Mouse (Mus musculus) frontal cortex, postnatal 10 days (tissue): ENCODE measurements around the gene Nfatc4.

Experiments used
- DNase-seq, 2 experiments: peaks; one replicate each; pipeline ENCODE4 v3.0.0; 2022; ENCODE audit warnings: low spot score in 2 of 2, mixed read lengths in 1 of 2

The Nfatc4 gene

GRCm38 (mm10) chr14:55853621-55854285 is 30.8 kb downstream of the Nfatc4 start, which contains the start of gene Nynrin:
Gene Nynrin (plus strand): TSS chr14:55854010.
- DNase-seq: peak in 1 of 2 experiments; percentile 61

- no peak for DNase-seq
Measured at GRCm38 (mm10) chr14:55854406-55855100, 31.6 kb downstream of the Nfatc4 start.

- DNase-seq: no peak
Measured at GRCm38 (mm10) chr14:55855101-55855561, 32.2 kb downstream of the Nfatc4 start.

- DNase-seq: no peak
Measured at GRCm38 (mm10) chr14:55857588-55857987, 34.6 kb downstream of the Nfatc4 start.

GRCm38 (mm10) chr14:55862186-55862585 is 39.2 kb downstream of the Nfatc4 start:
- no peak for DNase-seq

- DNase-seq: no peak
Measured at GRCm38 (mm10) chr14:55862970-55863369, 40.0 kb downstream of the Nfatc4 start.

GRCm38 (mm10) chr14:55863773-55864172 is 40.8 kb downstream of the Nfatc4 start:
- peak in 1 of 2 experiments; percentile 53 for DNase-seq

GRCm38 (mm10) chr14:55866962-55867361 is 44.0 kb downstream of the Nfatc4 start:
- no peak for DNase-seq

- DNase-seq: no peak
Measured at GRCm38 (mm10) chr14:55868230-55869026, 45.5 kb downstream of the Nfatc4 start.

- no peak for DNase-seq
Measured at GRCm38 (mm10) chr14:55869538-55869937, 46.6 kb downstream of the Nfatc4 start.

- DNase-seq: no peak
Measured at GRCm38 (mm10) chr14:55872039-55872438, 49.1 kb downstream of the Nfatc4 start.

- DNase-seq: no peak
Measured at GRCm38 (mm10) chr14:55872551-55872950, 49.6 kb downstream of the Nfatc4 start.

- DNase-seq: no peak
Measured at GRCm38 (mm10) chr14:55873242-55873713, 50.3 kb downstream of the Nfatc4 start.

GRCm38 (mm10) chr14:55873714-55874683 is 51.1 kb downstream of the Nfatc4 start:
- DNase-seq: peak in 1 of 2 experiments; percentile 69

- DNase-seq: peak in 1 of 2 experiments; percentile 64
Measured at GRCm38 (mm10) chr14:55877469-55878315, 54.7 kb downstream of the Nfatc4 start.

- DNase-seq: no peak
Measured at GRCm38 (mm10) chr14:55878316-55878940, 55.5 kb downstream of the Nfatc4 start.

- DNase-seq: peak; percentile 65 to 76
Measured at GRCm38 (mm10) chr14:55879623-55880022, 56.7 kb downstream of the Nfatc4 start.

- no peak for DNase-seq
Measured at GRCm38 (mm10) chr14:55880982-55881381, 58.0 kb downstream of the Nfatc4 start.

GRCm38 (mm10) chr14:55882171-55882641 is 59.3 kb downstream of the Nfatc4 start:
- DNase-seq: no peak
